Mouse (Mus musculus): ENCODE data around the gene Speer4f1.
"Not testable (repeated sequence)": the region's sequence is repeated elsewhere in the genome, so short reads cannot be mapped to it uniquely, and the experiment has no call there.

The Speer4f1 gene

GRCm38 (mm10) chr5:17475798-17476197 is at the start of gene Speer4f1:
Gene Speer4f1, plus strand, starts transcription at chr5:17476098.
- DNase-seq (ENCODE audit: low spot score) = not testable (repeated sequence)

GRCm38 (mm10) chr5:17426930-17427329 is 49.0 kb upstream of the Speer4f1 start:
- DNase-seq (ENCODE audit: low spot score) = no peak

GRCm38 (mm10) chr5:17434721-17435120 is 41.2 kb upstream of the Speer4f1 start:
- DNase-seq (ENCODE audit: low spot score) = no peak

GRCm38 (mm10) chr5:17436209-17436608 is 39.7 kb upstream of the Speer4f1 start:
- no peak for DNase-seq (ENCODE audit: low spot score)

- no peak for DNase-seq (ENCODE audit: low spot score)
Observed at GRCm38 (mm10) chr5:17439487-17440102, 36.3 kb upstream of the Speer4f1 start.

- no peak for DNase-seq (ENCODE audit: low spot score)
Observed at GRCm38 (mm10) chr5:17454059-17454458, 21.8 kb upstream of the Speer4f1 start.

- DNase-seq (ENCODE audit: low spot score) = no peak
Observed at GRCm38 (mm10) chr5:17454952-17455586, 20.8 kb upstream of the Speer4f1 start.

GRCm38 (mm10) chr5:17456671-17457070 is 19.2 kb upstream of the Speer4f1 start:
- no peak for DNase-seq (ENCODE audit: low spot score)

- DNase-seq (ENCODE audit: low spot score) = not testable (repeated sequence)
Observed at GRCm38 (mm10) chr5:17468120-17468519, 7.8 kb upstream of the Speer4f1 start.

GRCm38 (mm10) chr5:17476476-17476875 is 578 bp downstream of the Speer4f1 start:
- no peak for DNase-seq (ENCODE audit: low spot score)

GRCm38 (mm10) chr5:17489894-17490293 is 14.0 kb downstream of the Speer4f1 start:
- no peak for DNase-seq (ENCODE audit: low spot score)

GRCm38 (mm10) chr5:17495616-17496015 is 19.7 kb downstream of the Speer4f1 start:
- no peak for DNase-seq (ENCODE audit: low spot score)

- DNase-seq (ENCODE audit: low spot score) = no peak
Observed at GRCm38 (mm10) chr5:17496650-17497049, 20.8 kb downstream of the Speer4f1 start.

GRCm38 (mm10) chr5:17499873-17500329 is 24.0 kb downstream of the Speer4f1 start:
- DNase-seq (ENCODE audit: low spot score) = no peak

GRCm38 (mm10) chr5:17500866-17501265 is 25.0 kb downstream of the Speer4f1 start:
- DNase-seq (ENCODE audit: low spot score) = no peak

GRCm38 (mm10) chr5:17505540-17505939 is 29.6 kb downstream of the Speer4f1 start:
- DNase-seq (ENCODE audit: low spot score) = no peak

- DNase-seq (ENCODE audit: low spot score) = no peak
Observed at GRCm38 (mm10) chr5:17508038-17508437, 32.1 kb downstream of the Speer4f1 start.
